Mouse (Mus musculus) olfactory bulb, adult 2 months (tissue): ENCODE measurements around the gene Spata25.

Experiments
- CTCF ChIP-seq: fragments of 200-500 bp; IDR thresholded peaks from 2 replicates; pipeline ENCODE4 v1.5.1; 2012; ENCODE audit warnings: low read depth, mild to moderate bottlenecking, low read length, moderate library complexity; ENCODE audit not compliant: insufficient read depth
- POLR2A ChIP-seq: fragments of 200-500 bp; IDR thresholded peaks from 2 replicates; pipeline ENCODE4 v1.6.1; 2012; ENCODE audit warnings: mild to moderate bottlenecking, low read depth, low read length, moderate library complexity; ENCODE audit not compliant: insufficient read depth

- TF ChIP-seq POLR2A (no peak), CTCF (no peak)
Observed at GRCm38 (mm10) chr2:164795868-164796267, 32.5 kb downstream of the Spata25 start.
